Mouse (Mus musculus): ENCODE data around the gene Itga5.

GRCm38 (mm10) chr15:103338829-103339165 lies 27.8 kb downstream of the Itga5 start:
- no peak for TF ChIP-seq POLR2A (IDR thresholded peaks at IDR 0.05; ENCODE audit: insufficient read depth, low read depth, low read length)
- TF ChIP-seq CTCF (IDR thresholded peaks at IDR 0.05) = no peak

Measured in heart, adult 2 months (tissue).